Mouse (Mus musculus) myocyte (in vitro differentiated cells): ENCODE measurements around the gene Arf5.

ENCODE experiments used
- CEBPB ChIP-seq: IDR thresholded peaks from 2 replicates; pipeline ENCODE4 v1.6.1; 2011; ENCODE audit warnings: mild to moderate bottlenecking, moderate library complexity; ENCODE audit not compliant: poor library complexity, insufficient read depth, severe bottlenecking
- MAX ChIP-seq: IDR thresholded peaks from one replicate; pipeline ENCODE4 v1.6.1; 2011; ENCODE audit warnings: low read depth, mild to moderate bottlenecking, control low read depth
- MYOD1 ChIP-seq, 3 experiments: IDR thresholded peaks; one replicate each; pipeline ENCODE4 v1.6.1; 2011; ENCODE audit warnings: control low read depth in 2 of 3, low read depth in 2 of 3, mild to moderate bottlenecking in 2 of 3, moderate library complexity in 1 of 3; ENCODE audit not compliant: insufficient read length in 2 of 3, control insufficient read depth in 1 of 3
- POLR2A ChIP-seq: IDR thresholded peaks from one replicate; pipeline ENCODE4 v1.6.1; 2011; ENCODE audit warnings: low read depth, mild to moderate bottlenecking, control low read depth, moderate library complexity; ENCODE audit not compliant: insufficient read length
- POLR2AphosphoS2 ChIP-seq: IDR thresholded peaks from one replicate; pipeline ENCODE4 v1.6.1; 2011; ENCODE audit warnings: low read depth, control low read depth; ENCODE audit not compliant: insufficient read length
- SRF ChIP-seq: IDR thresholded peaks from one replicate; pipeline ENCODE4 v1.6.1; 2011; ENCODE audit warnings: low read depth; ENCODE audit not compliant: control insufficient read depth, insufficient read length
- TCF12 ChIP-seq: IDR thresholded peaks from one replicate; pipeline ENCODE4 v1.6.1; 2011; ENCODE audit warnings: mild to moderate bottlenecking, control low read depth; ENCODE audit not compliant: poor library complexity, insufficient read depth, severe bottlenecking
- TCF3 ChIP-seq: IDR thresholded peaks from one replicate; pipeline ENCODE4 v1.6.1; 2011; ENCODE audit warnings: low read depth, control low read depth; ENCODE audit not compliant: insufficient read length

DNA sequence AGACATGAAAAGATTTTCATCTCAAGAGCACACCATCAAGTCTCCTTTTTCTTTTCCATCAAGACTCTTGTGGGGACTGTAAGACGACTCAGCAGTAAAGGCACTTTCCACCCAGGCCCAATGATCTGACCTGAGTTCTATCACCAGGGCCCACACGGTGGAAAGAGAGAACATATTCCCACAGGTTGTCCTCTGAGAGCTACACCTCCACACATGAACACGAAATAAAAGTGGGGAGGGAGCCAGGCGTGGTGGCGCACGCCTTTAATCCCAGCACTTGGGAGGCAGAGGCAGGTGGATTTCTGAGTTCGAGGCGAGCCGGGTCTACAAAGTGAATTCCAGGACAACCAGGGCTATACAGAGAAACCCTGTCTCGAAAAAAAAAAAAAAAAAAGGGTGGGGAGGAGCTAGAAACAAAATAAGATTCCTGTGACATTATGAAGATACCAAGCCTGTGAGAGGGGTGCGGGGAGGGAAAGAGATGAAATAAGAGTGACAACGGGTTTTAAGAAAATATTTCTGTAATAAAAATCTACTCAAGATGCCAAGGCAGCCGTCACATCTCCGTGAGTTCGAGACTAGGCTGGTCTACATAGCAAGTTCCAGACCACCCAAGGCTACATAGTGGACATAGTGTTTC is 589 bp upstream of the Arf5 start:
- TF ChIP-seq POLR2A (no peak), CEBPB (no peak), MAX (no peak), POLR2AphosphoS2 (no peak), SRF (no peak), TCF3 (no peak), MYOD1 (IDR thresholded peaks at IDR 0.05; ENCODE audit: control insufficient read depth in 1 of 3, insufficient read length in 2 of 3, low read depth in 2 of 3) (no peak), TCF12 (no peak)
